Mouse (Mus musculus): Measurements from ENCODE around the gene Tbc1d8. TPM values are rescaled to one million over a fixed set of nuclear protein-coding genes. Genes with fewer than 3 reads are reported as not detected.

Tbc1d8 gene
- polyA plus RNA-seq, 1 experiment from 2014 or later, result 5.4 TPM

DNA sequence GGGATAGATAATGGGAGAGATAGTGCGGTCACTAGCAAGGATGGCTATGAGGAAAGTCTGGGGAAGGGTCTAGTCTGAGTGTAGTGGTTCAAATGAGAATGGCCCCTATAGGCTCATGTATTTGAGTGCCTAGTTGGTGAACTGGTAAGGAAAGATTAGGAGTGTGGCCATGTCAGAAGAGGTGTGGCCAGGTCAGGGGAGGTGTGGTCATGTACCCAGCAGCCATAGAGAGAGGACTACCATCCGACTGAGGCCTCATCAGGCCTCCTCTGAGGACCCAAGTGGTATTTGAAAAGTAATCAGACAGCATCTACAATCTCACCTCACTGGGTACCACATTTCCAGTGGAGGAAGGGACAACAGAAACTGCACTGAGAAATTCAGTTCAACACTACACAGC lies 90.4 kb downstream of the Tbc1d8 start:
- Histone ChIP-seq H3K4me1 (ENCODE audit: control insufficient read depth, insufficient read depth, low read length) (no peaks in the 10 kb centered on the region), H3K9ac (ENCODE audit: low read length) (no peak overlapping the region), H3K27me3 (ENCODE audit: control insufficient read depth, insufficient read depth, low read length) (no peaks in the 10 kb centered on the region), H3K27ac (ENCODE audit: low read depth, low read length) (no peak overlapping the region), H3K36me3 (ENCODE audit: control insufficient read depth, insufficient read depth, low read length) (no peaks in the 10 kb centered on the region), H3K4me2 (no peak overlapping the region), H3K4me3 (ENCODE audit: low read depth, low read length) (no peak overlapping the region), H3K9me3 (ENCODE audit: control insufficient read depth, low read length) (no peaks in the 10 kb centered on the region)
- ATAC-seq (ENCODE audit: low FRiP score) (no peak), DNase-seq (ENCODE audit: low spot score, missing footprints) (peak; percentile 19)
- WGBS, result 85% methylated on average over 2 of the region's 2 CpGs

DNA sequence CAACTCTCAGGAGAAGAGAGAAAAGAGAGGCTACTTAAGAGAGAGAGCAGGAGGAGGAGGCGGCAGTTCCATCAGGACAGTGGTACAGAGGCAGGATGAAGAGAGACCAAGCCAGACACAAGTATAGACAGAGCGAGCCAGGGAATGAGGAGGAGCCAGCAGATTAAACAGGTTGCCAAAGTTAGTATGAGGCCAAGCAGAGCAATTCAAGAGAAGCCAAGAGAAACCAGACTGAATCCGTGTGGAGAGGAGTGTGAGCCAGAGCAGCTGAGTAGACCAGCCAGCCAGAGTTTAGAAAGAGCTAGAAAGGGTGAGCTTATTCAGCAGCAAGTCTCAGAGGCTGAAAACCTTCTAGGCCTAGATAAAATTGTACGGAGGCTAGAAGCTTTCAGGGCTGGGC lies 91.1 kb downstream of the Tbc1d8 start:
- H3K9ac ChIP-seq (ENCODE audit: low read length), result no peak overlapping the region
- H3K36me3 ChIP-seq (ENCODE audit: control insufficient read depth, insufficient read depth, low read length), result no peaks in the 10 kb centered on the region
- 88% methylated on average over 4 of the region's 4 CpGs for WGBS
- H3K4me1 ChIP-seq (ENCODE audit: control insufficient read depth, insufficient read depth, low read length), result no peaks in the 10 kb centered on the region
- no peak overlapping the region for H3K27ac ChIP-seq (ENCODE audit: low read depth, low read length)
- no peak for ATAC-seq (ENCODE audit: low FRiP score)
- H3K4me3 ChIP-seq (ENCODE audit: low read depth, low read length), result no peak overlapping the region
- H3K9me3 ChIP-seq (ENCODE audit: control insufficient read depth, low read length), result no peaks in the 10 kb centered on the region
- no peaks in the 10 kb centered on the region for H3K27me3 ChIP-seq (ENCODE audit: control insufficient read depth, insufficient read depth, low read length)
- H3K4me2 ChIP-seq, result no peak overlapping the region
- DNase-seq (ENCODE audit: low spot score, missing footprints), result peak; percentile 62

DNA sequence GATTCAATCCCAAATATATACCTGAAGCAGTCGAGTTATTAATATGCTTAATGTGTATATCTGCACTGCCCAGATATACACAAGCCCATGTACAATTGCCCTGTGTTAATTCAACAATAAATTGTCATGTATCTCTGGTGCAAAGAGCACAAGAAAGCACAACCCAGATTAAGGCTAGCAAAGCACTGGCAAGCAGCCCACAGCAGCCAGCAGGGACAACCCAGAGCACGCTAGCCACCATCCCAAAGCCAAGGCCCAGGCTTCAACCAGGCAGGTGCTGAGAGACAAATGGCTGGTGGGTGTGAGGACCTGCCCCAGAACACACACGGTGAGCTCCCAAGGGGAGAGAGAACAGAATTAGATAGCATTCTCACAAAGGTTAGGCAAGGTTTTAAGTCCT lies 92.1 kb downstream of the Tbc1d8 start:
- ATAC-seq (ENCODE audit: low FRiP score) (no peak), DNase-seq (ENCODE audit: low spot score, missing footprints) (no peak)
- Histone ChIP-seq H3K27ac (ENCODE audit: low read depth, low read length) (no peak overlapping the region), H3K4me3 (ENCODE audit: low read depth, low read length) (no peak overlapping the region), H3K4me2 (no peak overlapping the region), H3K36me3 (ENCODE audit: control insufficient read depth, insufficient read depth, low read length) (no peaks in the 10 kb centered on the region), H3K9me3 (ENCODE audit: control insufficient read depth, low read length) (no peaks in the 10 kb centered on the region), H3K27me3 (ENCODE audit: control insufficient read depth, insufficient read depth, low read length) (no peaks in the 10 kb centered on the region), H3K4me1 (ENCODE audit: control insufficient read depth, insufficient read depth, low read length) (no peaks in the 10 kb centered on the region), H3K9ac (ENCODE audit: low read length) (no peak overlapping the region)
- 83% methylated on average over 3 of the region's 3 CpGs for WGBS

DNA sequence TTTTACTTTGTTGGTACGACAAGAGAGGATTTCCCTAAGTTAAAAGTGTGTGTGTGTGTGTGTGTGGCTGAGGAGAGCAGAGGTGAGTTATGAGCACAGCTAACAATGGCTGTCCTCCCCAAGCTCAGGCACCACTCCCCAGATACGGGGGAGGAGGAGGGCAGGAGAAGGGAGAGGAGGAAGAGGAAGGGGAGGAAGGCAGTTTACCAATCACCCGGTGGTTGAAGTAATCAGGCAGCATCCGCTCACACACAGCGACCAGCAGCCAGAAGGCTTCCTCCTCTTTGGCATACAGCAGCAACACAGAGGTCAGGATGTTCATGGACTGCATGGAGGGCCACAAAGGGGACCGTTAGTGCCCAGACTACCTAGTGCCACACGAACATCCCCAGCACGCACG lies 93.6 kb downstream of the Tbc1d8 start:
- Histone ChIP-seq H3K4me1 (ENCODE audit: control insufficient read depth, insufficient read depth, low read length) (no peaks in the 10 kb centered on the region), H3K4me2 (no peak overlapping the region), H3K27ac (ENCODE audit: low read depth, low read length) (no peak overlapping the region), H3K36me3 (ENCODE audit: control insufficient read depth, insufficient read depth, low read length) (no peaks in the 10 kb centered on the region), H3K9me3 (ENCODE audit: control insufficient read depth, low read length) (no peaks in the 10 kb centered on the region), H3K27me3 (ENCODE audit: control insufficient read depth, insufficient read depth, low read length) (no peaks in the 10 kb centered on the region), H3K4me3 (ENCODE audit: low read depth, low read length) (no peak overlapping the region), H3K9ac (ENCODE audit: low read length) (no peak overlapping the region)
- 86% methylated on average over 9 of the region's 9 CpGs for WGBS
- ATAC-seq (ENCODE audit: low FRiP score), result no peak
- no peak for DNase-seq (ENCODE audit: low spot score, missing footprints)

DNA sequence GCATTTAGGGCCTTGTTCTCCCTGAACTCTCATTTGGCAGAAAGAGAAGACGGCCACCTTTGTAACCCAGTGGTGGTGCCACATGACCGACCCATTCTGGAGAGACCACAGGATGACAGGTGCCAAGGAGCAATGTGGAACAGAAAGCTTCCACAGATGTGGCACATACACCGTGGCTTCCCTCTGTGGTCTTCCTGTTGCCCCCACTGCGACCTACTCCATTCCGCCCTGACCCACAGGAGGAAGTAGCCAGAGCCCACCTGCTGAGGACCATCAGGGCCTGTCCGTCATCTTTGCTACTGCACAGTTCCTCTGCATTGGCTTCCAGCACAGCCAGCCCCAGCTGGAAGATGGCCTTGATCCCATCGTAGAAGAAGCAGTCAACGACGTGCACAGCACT lies 97.5 kb downstream of the Tbc1d8 start:
- WGBS, result 84% methylated on average over 9 of the region's 9 CpGs
- Histone ChIP-seq H3K4me1 (ENCODE audit: control insufficient read depth, insufficient read depth, low read length) (no peaks in the 10 kb centered on the region), H3K9me3 (ENCODE audit: control insufficient read depth, low read length) (no peaks in the 10 kb centered on the region), H3K4me3 (ENCODE audit: low read depth, low read length) (no peak overlapping the region), H3K36me3 (ENCODE audit: control insufficient read depth, insufficient read depth, low read length) (no peaks in the 10 kb centered on the region), H3K27me3 (ENCODE audit: control insufficient read depth, insufficient read depth, low read length) (no peaks in the 10 kb centered on the region), H3K27ac (ENCODE audit: low read depth, low read length) (no peak overlapping the region), H3K4me2 (no peak overlapping the region), H3K9ac (ENCODE audit: low read length) (no peak overlapping the region)
- ATAC-seq (ENCODE audit: low FRiP score) (no peak), DNase-seq (ENCODE audit: low spot score, missing footprints) (peak; percentile 19)

DNA sequence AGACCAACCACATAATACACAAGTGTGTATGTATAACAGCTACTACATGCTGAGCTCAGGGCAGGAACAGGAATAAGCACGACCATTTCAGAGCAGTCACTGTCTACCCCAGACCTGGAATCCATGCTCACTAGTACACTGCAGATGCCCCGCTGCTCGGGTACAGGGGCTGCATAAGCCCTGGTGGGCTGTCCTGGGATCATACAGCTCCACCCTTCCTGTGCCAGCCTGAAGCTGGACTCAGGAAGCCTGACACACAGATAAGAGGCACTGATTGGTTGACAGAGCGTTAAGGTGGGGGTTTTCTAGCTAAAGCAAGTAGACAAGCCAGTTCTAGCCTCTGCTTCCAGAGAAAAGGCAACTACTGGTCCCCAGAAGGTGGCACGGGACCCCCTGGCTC lies 99.5 kb downstream of the Tbc1d8 start:
- no peak overlapping the region for H3K4me2 ChIP-seq
- 74% methylated on average over 5 of the region's 5 CpGs for WGBS
- no peak overlapping the region for H3K9ac ChIP-seq (ENCODE audit: low read length)
- peak; percentile 65 for DNase-seq (ENCODE audit: low spot score, missing footprints)
- H3K4me3 ChIP-seq (ENCODE audit: low read depth, low read length), result no peak overlapping the region
- H3K9me3 ChIP-seq (ENCODE audit: control insufficient read depth, low read length), result no peaks in the 10 kb centered on the region
- ATAC-seq (ENCODE audit: low FRiP score), result no peak
- H3K27ac ChIP-seq (ENCODE audit: low read depth, low read length), result no peak overlapping the region
- H3K27me3 ChIP-seq (ENCODE audit: control insufficient read depth, insufficient read depth, low read length), result no peaks in the 10 kb centered on the region
- no peaks in the 10 kb centered on the region for H3K4me1 ChIP-seq (ENCODE audit: control insufficient read depth, insufficient read depth, low read length)
- no peaks in the 10 kb centered on the region for H3K36me3 ChIP-seq (ENCODE audit: control insufficient read depth, insufficient read depth, low read length)

DNA sequence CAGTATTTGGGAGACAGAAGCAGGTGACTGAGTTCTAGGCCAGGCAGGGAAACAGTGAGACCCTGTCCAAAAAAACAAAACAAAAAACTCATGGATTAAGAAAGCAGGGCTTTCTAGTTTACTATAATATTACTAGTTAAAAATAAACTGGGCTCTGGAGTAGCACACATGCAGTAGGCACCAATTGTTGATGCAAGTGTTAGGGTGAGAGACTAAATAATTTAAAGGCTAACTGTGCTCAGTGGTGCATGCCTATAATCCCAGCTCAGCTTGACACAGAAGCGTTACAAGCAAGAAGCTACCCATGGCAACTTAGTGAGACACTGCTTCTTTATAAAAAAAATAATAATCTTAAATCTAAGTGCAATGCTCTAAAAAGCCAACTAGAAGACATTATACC lies 100.0 kb downstream of the Tbc1d8 start:
- no peak for ATAC-seq (ENCODE audit: low FRiP score)
- Histone ChIP-seq H3K36me3 (ENCODE audit: control insufficient read depth, insufficient read depth, low read length) (no peaks in the 10 kb centered on the region; the same call in 1 of the 2 replicates), H3K4me3 (ENCODE audit: low read depth, low read length) (no peak overlapping the region), H3K9me3 (ENCODE audit: control insufficient read depth, low read length) (no peaks in the 10 kb centered on the region), H3K4me1 (ENCODE audit: control insufficient read depth, insufficient read depth, low read length) (no peaks in the 10 kb centered on the region), H3K9ac (ENCODE audit: low read length) (no peak overlapping the region), H3K4me2 (no peak overlapping the region), H3K27me3 (ENCODE audit: control insufficient read depth, insufficient read depth, low read length) (no peaks in the 10 kb centered on the region), H3K27ac (ENCODE audit: low read depth, low read length) (no peak overlapping the region)
- DNase-seq (ENCODE audit: low spot score, missing footprints), result peak; percentile 54
- 41% methylated on average over 1 of the region's 1 CpGs for WGBS

DNA sequence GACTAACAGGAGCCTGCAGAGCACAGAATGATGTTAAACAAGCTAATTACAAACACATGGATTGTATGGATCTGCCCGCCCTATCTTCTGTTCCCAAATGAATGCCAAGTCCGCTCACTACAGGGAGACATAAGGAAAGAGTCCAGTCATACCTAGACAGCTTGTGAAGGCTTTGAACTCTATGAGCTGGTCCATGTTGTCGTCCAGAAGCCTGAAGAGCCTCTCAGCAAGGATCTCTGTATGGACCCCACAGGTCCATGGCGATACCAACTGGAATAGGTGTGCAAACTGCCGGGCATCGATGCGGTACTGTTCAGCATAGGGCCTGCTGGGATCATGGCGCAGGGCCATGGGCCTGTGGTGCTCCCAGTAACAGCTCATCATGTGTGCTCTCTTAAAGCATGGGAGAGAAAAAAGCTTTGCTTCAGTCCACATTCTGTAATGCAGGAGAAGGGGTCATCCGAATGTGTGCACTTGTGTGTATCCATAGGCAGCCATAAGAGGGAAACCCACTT lies 101.8 kb downstream of the Tbc1d8 start:
- peak; percentile 65 for DNase-seq (ENCODE audit: low spot score, missing footprints)
- no peak for ATAC-seq (ENCODE audit: low FRiP score)
- Histone ChIP-seq H3K27me3 (ENCODE audit: control insufficient read depth, insufficient read depth, low read length) (no peaks in the 10 kb centered on the region), H3K9me3 (ENCODE audit: control insufficient read depth, low read length) (no peaks in the 10 kb centered on the region), H3K4me3 (ENCODE audit: low read depth, low read length) (no peak overlapping the region), H3K4me1 (ENCODE audit: control insufficient read depth, insufficient read depth, low read length) (no peaks in the 10 kb centered on the region), H3K27ac (ENCODE audit: low read depth, low read length) (no peak overlapping the region), H3K4me2 (no peak overlapping the region), H3K9ac (ENCODE audit: low read length) (no peak overlapping the region), H3K36me3 (ENCODE audit: control insufficient read depth, insufficient read depth, low read length) (peaks cover 7% of the 10 kb centered on the region)
- 94% methylated on average over 9 of the region's 9 CpGs for WGBS

DNA sequence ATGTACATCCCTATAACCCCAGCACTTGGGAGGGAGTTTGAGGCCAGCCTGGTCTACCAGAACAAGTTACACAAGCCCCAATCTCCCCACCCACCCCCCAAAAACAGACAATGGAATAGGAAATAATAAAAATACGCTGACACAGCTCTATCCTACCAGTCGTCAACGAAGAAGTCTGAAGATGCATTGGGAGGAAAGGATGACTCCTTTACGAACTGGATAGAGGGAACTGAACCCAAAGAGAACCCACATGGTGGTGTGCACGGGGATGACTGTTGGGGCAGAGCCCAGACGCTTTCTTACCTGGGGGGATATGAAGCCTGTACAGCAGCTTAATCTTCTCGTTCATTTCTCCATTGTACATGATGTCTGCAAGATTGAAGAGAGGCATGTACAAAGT lies 102.4 kb downstream of the Tbc1d8 start:
- H3K27me3 ChIP-seq (ENCODE audit: control insufficient read depth, insufficient read depth, low read length), result no peaks in the 10 kb centered on the region
- peaks cover 8% of the 10 kb centered on the region for H3K36me3 ChIP-seq (ENCODE audit: control insufficient read depth, insufficient read depth, low read length)
- no peak overlapping the region for H3K9ac ChIP-seq (ENCODE audit: low read length)
- no peaks in the 10 kb centered on the region for H3K4me1 ChIP-seq (ENCODE audit: control insufficient read depth, insufficient read depth, low read length)
- DNase-seq (ENCODE audit: low spot score, missing footprints), result peak; percentile 78
- no peaks in the 10 kb centered on the region for H3K9me3 ChIP-seq (ENCODE audit: control insufficient read depth, low read length)
- H3K4me3 ChIP-seq (ENCODE audit: low read depth, low read length), result no peak overlapping the region
- WGBS, result 91% methylated on average over 7 of the region's 7 CpGs
- no peak overlapping the region for H3K27ac ChIP-seq (ENCODE audit: low read depth, low read length)
- no peak overlapping the region for H3K4me2 ChIP-seq
- no peak for ATAC-seq (ENCODE audit: low FRiP score)
